ENCODE assay signal across 9 mouse cellular contexts in the genomic region with DNA sequence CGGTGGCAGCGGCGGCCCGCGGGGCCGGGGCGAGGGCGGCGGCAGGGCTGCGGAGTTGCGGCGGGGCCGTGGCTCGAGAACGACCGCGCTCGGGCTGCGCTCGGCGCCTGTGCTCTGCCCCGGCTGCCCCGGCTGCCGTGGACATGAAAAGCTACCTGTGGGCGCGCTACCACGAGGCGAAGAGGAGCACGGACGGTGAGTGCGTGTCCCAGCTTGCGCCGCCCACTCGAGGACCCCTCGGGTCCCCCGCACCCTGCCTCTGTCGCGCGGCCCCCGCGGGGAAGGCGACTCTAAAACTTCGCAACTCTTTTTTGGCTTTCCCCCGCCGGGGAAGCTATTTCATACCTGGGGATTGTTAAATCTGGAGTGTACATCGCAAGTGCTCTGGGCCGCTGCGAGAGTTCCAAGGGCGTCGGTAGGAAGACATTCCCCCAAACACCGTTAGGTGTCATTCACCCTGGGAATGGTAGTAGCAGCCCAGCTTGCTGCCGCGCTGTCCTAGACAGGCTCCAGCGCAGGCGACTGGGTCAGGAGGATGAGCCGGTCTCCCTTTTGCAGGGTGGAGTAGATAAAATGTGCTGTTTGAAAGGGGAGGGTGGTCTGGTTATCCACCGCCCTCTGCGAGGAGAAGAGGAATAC. TPM values are rescaled to one million over a fixed set of nuclear protein-coding genes. Genes with fewer than 3 reads are reported as not detected.
DNase-seq lines count a peak whose midpoint lies in the region; ATAC-seq lines count a peak whose summit lies in the region.
"Had no signal": no experiment of that assay in that cellular context is flagged by ENCODE, and none has a peak within 500 bp of the region (broad histone marks: within the 10 kb centered on the region; RNA-seq: fewer than 3 reads in every experiment).

No protein-coding gene starts in this region.

- H3K9ac ChIP-seq in lung, embryonic 15.5 days, result peak overlapping the region; percentile 66

- peak; percentile 17; the same call in 1 of the 2 replicates for ATAC-seq in lung, embryonic 15.5 days (ENCODE audit: borderline replicate concordance, extremely low read depth, low FRiP score, low TSS enrichment)

- peak; percentile 79 for DNase-seq in 3134 (ENCODE audit: extremely low read depth, insufficient read length, low spot score)
- peak; percentile 51 for DNase-seq in CD4-positive, CD25-positive, alpha-beta regulatory T cell, adult 2 months (ENCODE audit: low read depth, low spot score)
- DNase-seq in c-Kit-positive CD71-positive TER-119-negative erythroid progenitor cells, embryonic 14.5 days (ENCODE audit: low read depth), result peak; percentile 11
- peak; percentile 36 for DNase-seq in gastrocnemius, postnatal 14 days
- peak; percentile 33 for DNase-seq in kidney, adult 11 months
- DNase-seq in retina, embryonic 14.5 days (ENCODE audit: low spot score), result peak; percentile 44
- no peak for DNase-seq in thymus, postnatal 4 days

- H3K27me3 ChIP-seq in lung, embryonic 15.5 days, result no peaks in the 10 kb centered on the region

- H3K4me1 ChIP-seq in lung, embryonic 15.5 days, result peaks cover 25% of the 10 kb centered on the region

- WGBS in lung, embryonic 15.5 days, result under 1% methylated on average over 58 of the region's 58 CpGs

- H3K36me3 ChIP-seq in lung, embryonic 15.5 days, result no peaks in the 10 kb centered on the region

- H3K9me3 ChIP-seq in lung, embryonic 15.5 days, result no peaks in the 10 kb centered on the region

- H3K4me2 ChIP-seq in lung, embryonic 15.5 days, result peak overlapping the region; percentile 96

- H3K4me3 ChIP-seq in lung, embryonic 15.5 days, result peak overlapping the region; percentile 61

- H3K27ac ChIP-seq in lung, embryonic 15.5 days, result peak overlapping the region; percentile 42; the same call in 1 of the 2 replicates

- intact Hi-C loops in gastrocnemius, postnatal 14 days (cut with DNase I; ENCODE audit: low total_unique reads), result no loop called here

RNA-seq across cellular contexts. Expression of a gene that starts 0.4 kb away (rescaled TPM):
- total RNA-seq in gastrocnemius, postnatal 14 days (2021), result 10 to 100 TPM; 25.2 to 38.1 TPM
- 1.4 and 1.5 TPM in 2 replicates for polyA plus RNA-seq in lung, embryonic 15.5 days (2015; fragmentation: Nextera tagmentation; extraction: Ambion mirVana)

RNA-seq across cellular contexts. Expression of a gene that starts 15.5 kb away (rescaled TPM):
- total RNA-seq in gastrocnemius, postnatal 14 days (2021), result 10 to 100 TPM; 12.2 to 18.4 TPM
- not detected in 2 replicates for polyA plus RNA-seq in lung, embryonic 15.5 days (2015; fragmentation: Nextera tagmentation; extraction: Ambion mirVana)
- total RNA-seq: hematopoietic stem cell, adult 5-6 weeks had no signal
